Mouse (Mus musculus) ES-Bruce4 (cell line): Measurements from ENCODE around the gene 1810009A15Rik.

Source experiments
- CTCF ChIP-seq: IDR thresholded peaks from one replicate; pipeline ENCODE4 v1.8.1; 2011; ENCODE audit warnings: low read depth, low read length
- EP300 ChIP-seq: IDR thresholded peaks from 2 replicates; pipeline ENCODE4 v1.6.1; 2011; ENCODE audit warnings: low read depth, low read length; ENCODE audit not compliant: insufficient read depth

DNA sequence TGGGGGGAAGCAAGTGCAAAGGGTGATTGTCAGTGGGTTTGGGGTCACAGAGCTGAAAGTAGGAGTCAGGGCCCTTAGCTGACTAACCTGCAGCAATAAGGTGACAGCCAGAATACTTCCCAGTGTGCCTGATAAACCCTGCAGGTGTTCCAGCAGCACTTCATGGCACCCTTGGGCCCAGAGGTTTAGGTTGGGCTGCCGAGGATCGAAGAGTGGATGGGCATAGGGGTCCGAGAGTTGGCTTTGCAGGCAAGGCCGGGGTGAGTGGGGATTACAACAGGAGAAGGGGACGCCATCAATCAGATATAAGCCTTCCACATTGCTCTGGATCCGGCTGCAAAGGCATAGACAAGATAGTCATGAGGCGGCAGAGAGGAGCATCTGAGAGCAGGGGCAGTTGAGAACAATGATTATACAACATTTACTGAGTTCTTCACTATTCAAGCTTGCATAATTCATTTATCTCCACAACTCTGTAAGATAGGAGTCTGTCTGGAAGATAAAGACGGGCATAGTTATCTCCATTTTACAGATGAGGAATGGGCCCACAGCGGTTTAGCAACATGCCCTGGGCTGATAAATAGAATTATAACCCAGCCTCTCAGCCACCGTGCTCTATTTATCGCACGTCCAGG lies 39.4 kb downstream of the 1810009A15Rik start:
- TF ChIP-seq EP300: no peak
- TF ChIP-seq CTCF: no peak
